Mouse (Mus musculus) forebrain, embryonic 12.5 days (tissue): ENCODE measurements at regions not wholly inside any gene's neighbourhood (a gene's known extent, or its start where the extent isn't known, plus 50 kb on each side); places are given as distances from the start of the nearest gene placed in this dataset.

Experiments
- ATAC-seq: fragments of 200-750 bp; cut with Nextera tagmentation; 2 replicates; pipeline ENCODE4 v1.8.0; 2017; ENCODE audit warnings: moderate TSS enrichment; ENCODE audit not compliant: low FRiP score
- H3K27ac ChIP-seq: fragments of 300-500 bp; sonication (generic); 2 replicates; pipeline ENCODE4 v1.5.1; 2016; ENCODE audit warnings: mild to moderate bottlenecking
- H3K27me3 ChIP-seq: fragments of 300-500 bp; sonication (generic); 2 replicates; pipeline ENCODE4 v1.6.1; 2016; ENCODE audit warnings: mild to moderate bottlenecking
- H3K36me3 ChIP-seq: fragments of 300-500 bp; sonication (generic); replicated peaks from 2 replicates; pipeline ENCODE4 v1.6.1; 2016; ENCODE audit warnings: mild to moderate bottlenecking
- H3K4me1 ChIP-seq: fragments of 300-500 bp; sonication (generic); 2 replicates; pipeline ENCODE4 v1.6.1; 2016
- H3K4me2 ChIP-seq: fragments of 300-500 bp; sonication (generic); 2 replicates; pipeline ENCODE4 v1.6.1; 2016; ENCODE audit warnings: mild to moderate bottlenecking, moderate library complexity
- H3K4me3 ChIP-seq: fragments of 300-500 bp; sonication (generic); replicated peaks from 2 replicates; pipeline ENCODE4 v1.5.1; 2016; ENCODE audit warnings: mild to moderate bottlenecking
- H3K9ac ChIP-seq: fragments of 300-500 bp; sonication (generic); 2 replicates; pipeline ENCODE4 v1.6.1; 2016; ENCODE audit warnings: mild to moderate bottlenecking
- H3K9me3 ChIP-seq: fragments of 300-500 bp; sonication (generic); 2 replicates; pipeline ENCODE4 v1.6.1; 2016
- WGBS: fragments of 180-500 bp; shearing (Covaris S2); methylation state at CpG from one replicate; pipeline ENCODE4 v1.1.7; 2016; 5-methylcytosine and 5-hydroxymethylcytosine counted together

GRCm38 (mm10) chr10:66565374-66565773 is 530.6 kb upstream of the Jmjd1c start:
- no peak overlapping the region for H3K9ac ChIP-seq
- ATAC-seq, result no peak

GRCm38 (mm10) chr10:66574846-66575535 is 520.9 kb upstream of the Jmjd1c start:
- Histone ChIP-seq H3K27me3 (no peaks in the 10 kb centered on the region), H3K9ac (no peak overlapping the region), H3K4me2 (no peak overlapping the region), H3K4me1 (no peaks in the 10 kb centered on the region), H3K36me3 (no peaks in the 10 kb centered on the region), H3K4me3 (no peak overlapping the region), H3K9me3 (no peaks in the 10 kb centered on the region), H3K27ac (no peak overlapping the region)
- WGBS, result 36% methylated on average over 10 of the region's 10 CpGs
- ATAC-seq, result peak; percentile 51; the same call in 1 of the 2 replicates

More at GRCm38 (mm10) chr10:66565374-66565773, 530.6 kb upstream of the Jmjd1c start:
- peaks cover 2% of the 10 kb centered on the region; the same call in 1 of the 2 replicates for H3K27me3 ChIP-seq
- H3K36me3 ChIP-seq, result no peaks in the 10 kb centered on the region
- H3K4me3 ChIP-seq, result no peak overlapping the region
- H3K4me2 ChIP-seq, result no peak overlapping the region
- H3K4me1 ChIP-seq, result no peaks in the 10 kb centered on the region
- no peak overlapping the region for H3K27ac ChIP-seq
- WGBS, result 77% methylated on average over 6 of the region's 6 CpGs
- H3K9me3 ChIP-seq, result no peaks in the 10 kb centered on the region

DNA sequence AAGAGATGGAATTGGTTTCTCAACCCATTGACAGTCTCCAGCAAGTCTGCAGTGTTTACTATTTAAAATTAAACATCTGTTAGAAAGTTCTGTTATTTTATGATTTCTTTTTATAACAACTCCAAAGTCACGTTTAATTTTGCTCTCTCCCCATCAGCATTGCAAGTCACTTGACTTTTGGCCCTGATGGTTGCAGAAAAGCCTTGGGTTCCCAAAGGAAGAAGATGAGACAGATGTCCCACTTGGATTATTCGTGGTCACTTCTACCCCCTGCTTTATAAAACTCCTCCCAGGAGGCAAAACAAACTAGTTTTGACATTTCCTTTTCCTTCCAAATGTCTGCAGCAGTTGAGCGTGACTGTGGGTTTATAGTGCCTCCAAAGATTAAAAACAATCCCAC is 502.9 kb upstream of the Jmjd1c start:
- WGBS, result 73% methylated on average over 3 of the region's 3 CpGs
- no peaks in the 10 kb centered on the region for H3K4me1 ChIP-seq
- no peak for ATAC-seq
- H3K9ac ChIP-seq, result no peak overlapping the region
- no peak overlapping the region for H3K4me3 ChIP-seq
- H3K4me2 ChIP-seq, result no peak overlapping the region
- H3K9me3 ChIP-seq, result no peaks in the 10 kb centered on the region
- H3K27ac ChIP-seq, result no peak overlapping the region
- no peaks in the 10 kb centered on the region for H3K27me3 ChIP-seq
- H3K36me3 ChIP-seq, result no peaks in the 10 kb centered on the region

DNA sequence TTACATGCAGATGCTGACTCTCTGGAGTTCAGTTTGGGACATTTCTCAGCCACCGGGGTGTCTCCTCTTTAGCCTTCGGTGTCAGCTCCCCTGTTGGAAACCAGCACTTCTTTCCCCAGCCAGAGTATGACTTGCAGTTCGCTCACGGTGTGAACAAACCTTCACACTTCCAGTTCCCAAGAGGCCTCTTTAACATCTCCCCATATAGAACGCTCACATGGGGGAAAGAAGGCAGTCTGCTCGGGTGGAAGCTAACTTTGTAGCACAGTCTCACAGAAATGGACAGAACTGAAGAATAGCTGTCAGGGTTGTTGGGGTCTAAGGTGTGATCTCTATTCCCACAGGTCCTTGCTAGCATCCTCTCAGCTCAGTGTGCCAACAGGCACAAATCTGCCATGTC is 502.4 kb upstream of the Jmjd1c start:
- H3K9ac ChIP-seq, result no peak overlapping the region
- no peak overlapping the region for H3K27ac ChIP-seq
- H3K4me1 ChIP-seq, result no peaks in the 10 kb centered on the region
- ATAC-seq, result no peak
- no peak overlapping the region for H3K4me2 ChIP-seq
- H3K9me3 ChIP-seq, result no peaks in the 10 kb centered on the region
- H3K4me3 ChIP-seq, result no peak overlapping the region
- H3K36me3 ChIP-seq, result no peaks in the 10 kb centered on the region
- no peaks in the 10 kb centered on the region for H3K27me3 ChIP-seq
- WGBS, result 81% methylated on average over 6 of the region's 6 CpGs

DNA sequence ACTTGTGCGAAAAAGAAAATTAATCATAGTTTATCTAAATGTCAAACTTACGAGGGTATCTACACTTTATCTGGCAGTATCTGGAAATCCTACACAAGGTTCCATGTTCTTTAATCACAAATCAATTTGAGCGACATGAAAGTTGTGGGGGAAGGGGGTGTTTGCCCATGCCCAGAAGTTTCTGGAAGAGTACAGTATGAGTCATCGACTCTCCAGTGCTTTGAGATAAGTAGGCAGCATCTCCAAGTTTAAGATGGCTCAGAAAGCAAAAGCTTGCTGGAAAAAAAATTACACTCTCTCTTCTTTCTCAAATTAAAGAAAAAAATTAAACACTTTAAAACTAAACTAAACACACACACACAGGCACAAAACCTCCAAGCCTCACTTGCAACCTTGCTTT is 498.0 kb upstream of the Jmjd1c start:
- Histone ChIP-seq H3K27me3 (no peaks in the 10 kb centered on the region), H3K4me1 (no peaks in the 10 kb centered on the region), H3K4me3 (no peak overlapping the region), H3K9me3 (no peaks in the 10 kb centered on the region), H3K36me3 (no peaks in the 10 kb centered on the region), H3K9ac (no peak overlapping the region), H3K27ac (no peak overlapping the region), H3K4me2 (no peak overlapping the region)
- no peak for ATAC-seq
- 91% methylated on average over 4 of the region's 4 CpGs for WGBS

DNA sequence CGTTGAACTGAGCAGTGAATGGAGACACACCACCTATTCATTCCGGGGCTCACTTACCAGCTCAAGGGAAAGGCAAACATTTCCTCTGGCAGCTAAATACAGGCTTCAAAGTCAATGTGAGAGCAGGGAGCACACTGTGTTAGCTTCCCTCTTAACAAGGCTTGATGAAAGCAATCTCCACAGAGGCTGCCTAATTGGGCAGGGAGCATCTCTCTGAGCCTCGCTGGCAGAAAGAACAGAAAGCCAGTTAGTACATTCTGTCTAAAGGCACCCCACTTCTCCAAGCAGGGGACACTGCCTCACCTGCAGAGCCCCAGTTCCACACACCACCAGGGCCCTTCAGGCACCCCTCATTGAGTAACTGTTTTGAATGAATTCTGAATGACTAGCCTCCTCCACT is 488.8 kb upstream of the Jmjd1c start:
- Histone ChIP-seq H3K27me3 (no peaks in the 10 kb centered on the region), H3K9ac (no peak overlapping the region), H3K4me2 (no peak overlapping the region), H3K4me1 (no peaks in the 10 kb centered on the region), H3K27ac (no peak overlapping the region), H3K4me3 (no peak overlapping the region), H3K9me3 (no peaks in the 10 kb centered on the region), H3K36me3 (no peaks in the 10 kb centered on the region)
- no peak for ATAC-seq
- 45% methylated on average over 3 of the region's 3 CpGs for WGBS

GRCm38 (mm10) chr10:66616280-66616679 is 479.6 kb upstream of the Jmjd1c start:
- no peak overlapping the region for H3K4me2 ChIP-seq
- H3K4me1 ChIP-seq, result no peaks in the 10 kb centered on the region
- no peaks in the 10 kb centered on the region for H3K9me3 ChIP-seq
- no peaks in the 10 kb centered on the region for H3K36me3 ChIP-seq
- H3K4me3 ChIP-seq, result no peak overlapping the region
- no peak for ATAC-seq
- no peak overlapping the region for H3K9ac ChIP-seq
- H3K27me3 ChIP-seq, result no peaks in the 10 kb centered on the region
- WGBS, result 81% methylated on average over 3 of the region's 3 CpGs
- H3K27ac ChIP-seq, result no peak overlapping the region

DNA sequence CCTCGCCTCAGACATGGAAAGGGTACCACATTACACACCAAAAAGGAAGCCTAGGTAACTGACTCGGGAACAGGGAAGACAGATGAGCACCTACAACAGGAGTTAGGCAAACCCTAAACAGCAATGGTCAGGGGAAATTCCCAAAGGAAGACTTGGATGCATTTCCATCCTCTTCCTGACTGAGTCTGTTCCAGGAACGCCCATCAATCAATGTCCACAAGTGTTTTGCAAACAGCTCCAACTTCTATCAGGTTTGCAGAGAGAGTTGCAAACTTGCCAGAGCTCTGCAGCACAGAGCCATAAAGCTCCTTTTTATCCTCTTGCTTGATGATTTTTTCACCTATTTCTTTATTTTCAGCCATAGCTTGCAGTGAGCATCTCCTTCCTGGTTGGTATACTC is 464.9 kb upstream of the Jmjd1c start:
- WGBS, result 89% methylated on average over 3 of the region's 3 CpGs
- no peak for ATAC-seq

DNA sequence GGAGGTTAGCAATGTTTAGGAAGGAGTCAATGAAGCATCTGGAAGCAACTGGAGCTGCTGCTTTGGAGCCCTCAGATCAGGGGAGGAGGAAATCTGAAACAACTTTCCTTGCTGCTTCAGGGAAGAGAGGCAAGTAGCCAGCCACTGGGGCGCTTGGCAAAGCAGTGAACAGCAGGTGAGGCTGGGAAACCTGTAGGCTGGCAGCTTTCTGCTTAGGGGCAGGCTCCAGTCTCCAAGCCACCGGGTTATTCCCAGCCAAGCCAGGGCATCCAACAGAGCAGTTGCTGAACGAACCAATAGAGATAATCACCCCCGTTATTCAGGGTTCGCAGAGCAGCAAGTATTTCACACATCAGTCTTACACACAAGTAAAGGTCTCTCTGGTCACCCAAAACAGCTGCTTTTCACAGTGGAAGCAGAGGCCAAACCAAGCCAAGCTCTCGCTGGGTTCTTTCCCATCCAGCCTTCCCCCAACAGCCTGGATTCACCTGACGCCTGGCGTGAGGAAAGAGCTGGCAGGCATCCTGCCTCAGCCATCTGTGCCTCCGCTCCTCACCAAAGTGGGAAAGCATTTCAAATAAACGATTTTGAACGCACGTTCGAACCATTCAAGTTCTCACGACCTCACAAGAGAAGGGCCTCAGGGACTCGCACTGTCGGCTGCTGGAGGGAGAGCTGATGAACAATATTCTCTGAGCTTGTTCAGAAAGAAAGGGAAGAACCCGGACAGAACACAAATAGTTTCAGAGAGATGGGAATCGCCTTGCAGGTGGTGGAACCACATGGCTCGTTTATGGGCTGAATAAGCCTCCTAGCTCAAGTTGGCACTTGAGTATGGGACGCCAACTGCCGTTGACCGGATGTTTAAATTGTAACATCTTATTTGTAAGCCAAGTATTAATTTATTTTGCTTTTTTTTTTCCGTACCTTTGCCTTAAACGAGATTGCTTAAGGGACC is 454.8 kb upstream of the Jmjd1c start:
- H3K36me3 ChIP-seq, result no peaks in the 10 kb centered on the region
- H3K9me3 ChIP-seq, result no peaks in the 10 kb centered on the region
- H3K9ac ChIP-seq, result no peak overlapping the region
- no peak overlapping the region for H3K27ac ChIP-seq
- ATAC-seq, result peak; percentile 20; the same call in 1 of the 2 replicates
- H3K4me3 ChIP-seq, result no peak overlapping the region
- 54% methylated on average over 24 of the region's 24 CpGs for WGBS
- no peaks in the 10 kb centered on the region for H3K27me3 ChIP-seq
- no peaks in the 10 kb centered on the region; the same call in 1 of the 2 replicates for H3K4me1 ChIP-seq
- H3K4me2 ChIP-seq, result no peak overlapping the region; the same call in 1 of the 2 replicates

More for the DNA sequence above, 464.9 kb upstream of the Jmjd1c start:
- H3K4me3 ChIP-seq, result no peak overlapping the region
- H3K27ac ChIP-seq, result no peak overlapping the region
- no peak overlapping the region for H3K4me2 ChIP-seq
- no peak overlapping the region for H3K9ac ChIP-seq
- no peaks in the 10 kb centered on the region for H3K4me1 ChIP-seq
- H3K36me3 ChIP-seq, result no peaks in the 10 kb centered on the region
- H3K27me3 ChIP-seq, result no peaks in the 10 kb centered on the region
- no peaks in the 10 kb centered on the region for H3K9me3 ChIP-seq

DNA sequence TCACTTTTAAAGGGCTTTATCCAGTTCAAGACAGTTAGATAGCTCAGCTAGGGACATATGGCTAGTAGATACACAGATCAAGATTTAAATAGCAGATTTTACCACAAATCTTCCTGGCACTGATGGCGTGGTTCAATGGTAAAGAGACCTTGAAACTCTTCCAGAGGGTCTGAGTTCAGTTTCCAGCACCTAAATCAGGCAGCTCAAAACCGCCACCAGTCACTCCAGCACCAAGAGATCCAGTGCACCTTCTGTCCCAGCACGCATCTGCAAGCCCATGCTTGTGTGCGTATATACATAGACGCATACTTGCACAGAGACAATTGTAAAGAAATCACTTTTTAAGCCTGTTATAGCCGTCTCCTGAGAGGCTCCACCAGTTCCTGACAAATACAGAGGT is 454.0 kb upstream of the Jmjd1c start:
- Histone ChIP-seq H3K4me1 (no peaks in the 10 kb centered on the region; the same call in 1 of the 2 replicates), H3K9ac (no peak overlapping the region), H3K36me3 (no peaks in the 10 kb centered on the region), H3K4me3 (no peak overlapping the region), H3K4me2 (no peak overlapping the region), H3K27ac (no peak overlapping the region), H3K9me3 (no peaks in the 10 kb centered on the region), H3K27me3 (no peaks in the 10 kb centered on the region)
- WGBS, result 94% methylated on average over 6 of the region's 6 CpGs
- ATAC-seq, result no peak

DNA sequence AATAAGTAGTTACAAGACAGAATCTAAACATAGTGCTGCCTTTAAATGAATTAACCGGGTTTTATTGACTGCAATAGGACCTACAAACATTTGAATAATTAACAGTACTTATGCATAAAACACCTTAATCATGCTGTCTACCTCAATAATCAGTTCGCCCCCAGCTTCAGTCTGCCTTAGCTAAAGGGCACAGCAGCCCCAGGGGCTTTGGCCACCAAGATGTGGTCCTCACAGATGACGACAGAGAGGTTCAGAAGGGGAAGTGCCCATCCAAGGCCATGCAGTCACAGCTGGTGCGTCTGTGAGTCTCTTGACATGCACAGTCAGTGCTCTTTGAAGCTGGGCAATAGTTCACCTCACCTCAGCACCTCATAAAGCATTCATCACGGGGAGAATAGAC is 452.8 kb upstream of the Jmjd1c start:
- no peak for ATAC-seq
- Histone ChIP-seq H3K27ac (no peak overlapping the region), H3K4me1 (no peaks in the 10 kb centered on the region; the same call in 1 of the 2 replicates), H3K9ac (no peak overlapping the region), H3K9me3 (no peaks in the 10 kb centered on the region), H3K27me3 (no peaks in the 10 kb centered on the region), H3K4me3 (no peak overlapping the region), H3K4me2 (no peak overlapping the region), H3K36me3 (no peaks in the 10 kb centered on the region)
- 75% methylated on average over 5 of the region's 5 CpGs for WGBS

- no peak overlapping the region for H3K4me2 ChIP-seq
- no peak overlapping the region for H3K27ac ChIP-seq
- H3K4me1 ChIP-seq, result no peaks in the 10 kb centered on the region
- no peak overlapping the region for H3K9ac ChIP-seq
- WGBS, result 94% methylated on average over 5 of the region's 5 CpGs
- no peak for ATAC-seq
- H3K9me3 ChIP-seq, result no peaks in the 10 kb centered on the region
- H3K36me3 ChIP-seq, result no peaks in the 10 kb centered on the region
- H3K27me3 ChIP-seq, result no peaks in the 10 kb centered on the region
- no peak overlapping the region for H3K4me3 ChIP-seq
These were observed 438.4 kb upstream of the Jmjd1c start for GRCm38 (mm10) chr10:66657520-66657919.
